Mouse (Mus musculus): ENCODE results near the gene Skida1. TPM values are rescaled to one million over a fixed set of nuclear protein-coding genes. Genes with fewer than 3 reads are reported as not detected.

The Skida1 gene
- polyA plus RNA-seq, 1 experiment from 2014 or later = 6.6 TPM

DNA sequence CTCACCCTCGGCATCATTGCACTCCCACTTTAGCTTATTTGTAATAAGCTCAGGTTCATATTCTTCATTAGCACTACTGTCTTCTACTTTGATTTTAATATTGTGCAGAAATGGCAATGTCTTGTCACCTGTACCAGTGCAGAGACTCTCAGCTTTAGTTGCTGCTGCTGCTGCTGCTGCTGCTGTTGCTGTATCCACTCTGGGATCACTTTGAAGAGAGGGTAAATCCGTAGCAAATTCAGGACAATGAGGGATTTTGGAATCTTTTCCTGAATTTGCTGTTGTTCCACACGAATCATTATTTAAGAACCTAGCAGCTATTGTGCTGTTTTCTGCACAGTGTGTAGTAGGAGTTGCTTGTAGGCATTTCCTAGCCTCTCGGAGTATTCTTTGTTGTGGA, 2.7 kb downstream of the Skida1 start:
- no peaks in the 10 kb centered on the region for H3K9me3 ChIP-seq
- no peaks in the 10 kb centered on the region for H3K27me3 ChIP-seq (replicated peaks)
- no peaks in the 10 kb centered on the region for H3K36me3 ChIP-seq
- peak overlapping the region; percentile 98 for H3K4me3 ChIP-seq
- 3% methylated on average over 4 of the region's 4 CpGs for WGBS
- H3K4me2 ChIP-seq = peak overlapping the region; percentile 93
- peak overlapping the region; percentile 100 for H3K9ac ChIP-seq
- peaks cover 57% of the 10 kb centered on the region for H3K4me1 ChIP-seq
- ATAC-seq (ENCODE audit: extremely low read depth, insufficient number of reproducible peaks, low FRiP score, low TSS enrichment) = no peak
- H3K27ac ChIP-seq (replicated peaks) = peak overlapping the region; percentile 100

DNA sequence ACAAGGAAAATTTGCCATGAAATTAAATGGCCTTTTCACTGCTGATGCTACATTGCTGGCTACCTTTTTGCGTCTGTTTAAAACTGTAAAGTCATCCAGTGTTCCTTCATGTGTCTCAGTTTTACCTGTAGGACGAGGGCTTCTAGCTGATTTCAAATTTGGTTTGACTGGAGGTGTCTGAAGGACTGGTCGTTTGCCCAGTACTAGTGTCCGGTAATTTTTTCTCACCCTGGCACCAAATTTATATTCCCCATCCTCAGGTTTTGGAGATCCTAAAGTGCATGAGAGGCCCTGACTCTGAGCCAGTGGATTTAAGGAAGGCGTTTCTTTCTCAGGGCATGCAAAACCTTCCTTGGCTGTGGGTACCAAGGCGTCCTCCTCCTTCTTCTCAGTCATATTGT, 3.1 kb downstream of the Skida1 start:
- H3K36me3 ChIP-seq = no peaks in the 10 kb centered on the region
- ATAC-seq (ENCODE audit: extremely low read depth, insufficient number of reproducible peaks, low FRiP score, low TSS enrichment) = no peak
- 15% methylated on average over 6 of the region's 6 CpGs for WGBS
- peak overlapping the region; percentile 100 for H3K27ac ChIP-seq (replicated peaks)
- peak overlapping the region; percentile 93 for H3K4me2 ChIP-seq
- H3K4me3 ChIP-seq = peak overlapping the region; percentile 98
- no peaks in the 10 kb centered on the region for H3K9me3 ChIP-seq
- peaks cover 57% of the 10 kb centered on the region for H3K4me1 ChIP-seq
- H3K27me3 ChIP-seq (replicated peaks) = no peaks in the 10 kb centered on the region
- peak overlapping the region; percentile 100 for H3K9ac ChIP-seq

DNA sequence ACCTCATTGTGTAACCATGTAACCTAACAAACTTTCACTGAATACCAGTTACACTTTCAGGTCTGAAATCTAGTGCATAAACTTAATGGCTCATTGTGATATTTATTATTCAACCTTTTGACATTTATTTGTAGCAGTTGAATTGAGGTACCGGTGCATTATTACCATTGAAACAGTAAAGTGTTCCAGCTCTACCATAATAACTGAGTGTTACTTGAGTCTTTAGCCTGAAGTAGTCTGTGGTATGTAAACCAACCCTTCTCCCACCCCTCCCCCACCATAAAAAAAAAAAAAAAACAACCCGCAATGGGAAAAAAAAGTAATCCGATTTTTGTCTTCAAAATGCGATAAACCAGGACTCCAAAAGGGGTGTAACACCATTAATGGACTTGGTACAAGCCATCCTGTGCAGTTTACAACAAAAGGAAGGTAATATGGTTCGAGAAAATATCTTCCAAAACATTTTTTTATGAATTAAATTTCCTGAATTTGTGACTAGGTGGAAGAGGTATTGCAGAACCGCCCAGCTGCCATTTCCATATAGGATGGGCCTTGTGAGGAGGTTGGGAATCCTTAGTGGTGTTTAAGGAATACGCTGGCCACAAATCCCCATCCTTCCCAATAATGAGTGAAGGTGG, 3.6 kb downstream of the Skida1 start:
- 18% methylated on average over 7 of the region's 7 CpGs for WGBS
- Histone ChIP-seq H3K9ac (peak overlapping the region; percentile 100), H3K4me2 (peak overlapping the region; percentile 93), H3K4me3 (peak overlapping the region; percentile 98), H3K27ac (replicated peaks) (peak overlapping the region; percentile 100), H3K36me3 (no peaks in the 10 kb centered on the region), H3K27me3 (replicated peaks) (no peaks in the 10 kb centered on the region), H3K4me1 (peaks cover 57% of the 10 kb centered on the region), H3K9me3 (no peaks in the 10 kb centered on the region)
- ATAC-seq (ENCODE audit: extremely low read depth, insufficient number of reproducible peaks, low FRiP score, low TSS enrichment) = no peak

DNA sequence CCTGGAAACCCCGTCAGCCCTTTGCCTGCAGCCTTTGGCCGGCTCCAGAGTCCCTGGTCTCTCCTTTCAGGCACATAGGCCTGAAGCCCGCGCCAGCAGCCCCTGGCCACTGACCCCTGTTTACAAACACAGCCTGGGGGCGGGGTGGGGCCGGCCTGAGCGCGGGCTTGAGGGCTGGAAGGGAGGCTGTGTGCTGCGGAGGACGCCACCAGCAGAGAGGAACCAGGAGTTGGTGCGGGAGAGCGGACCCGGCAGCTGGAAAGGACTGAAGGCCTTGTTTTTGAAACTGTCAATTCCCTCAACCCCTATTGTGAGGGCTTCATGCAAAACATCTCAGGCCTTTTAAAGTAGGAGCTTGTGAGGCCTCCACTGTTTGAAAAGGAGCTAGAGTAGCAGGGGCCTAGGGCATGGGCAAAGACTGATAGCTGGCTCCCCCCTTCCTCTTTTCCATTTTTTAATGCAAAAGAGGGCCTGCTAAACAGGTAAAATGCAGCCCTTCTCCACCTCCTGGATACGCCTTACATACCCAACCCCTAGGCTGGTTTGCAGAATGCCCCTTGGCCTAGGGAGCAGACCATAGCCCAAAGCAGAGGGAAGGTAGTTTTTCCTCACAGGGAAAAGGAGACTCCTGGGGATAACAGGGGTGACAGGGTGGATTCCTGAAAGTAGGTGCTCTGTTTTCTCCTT, 7.5 kb downstream of the Skida1 start:
- Histone ChIP-seq H3K36me3 (no peaks in the 10 kb centered on the region), H3K9ac (peak overlapping the region; percentile 87), H3K9me3 (no peaks in the 10 kb centered on the region), H3K27me3 (replicated peaks) (no peaks in the 10 kb centered on the region), H3K4me3 (peak overlapping the region; percentile 30), H3K27ac (replicated peaks) (peak overlapping the region; percentile 79), H3K4me2 (peak overlapping the region; percentile 93), H3K4me1 (peaks cover 77% of the 10 kb centered on the region)
- ATAC-seq (ENCODE audit: extremely low read depth, insufficient number of reproducible peaks, low FRiP score, low TSS enrichment) = no peak
- 18% methylated on average over 14 of the region's 14 CpGs for WGBS

DNA sequence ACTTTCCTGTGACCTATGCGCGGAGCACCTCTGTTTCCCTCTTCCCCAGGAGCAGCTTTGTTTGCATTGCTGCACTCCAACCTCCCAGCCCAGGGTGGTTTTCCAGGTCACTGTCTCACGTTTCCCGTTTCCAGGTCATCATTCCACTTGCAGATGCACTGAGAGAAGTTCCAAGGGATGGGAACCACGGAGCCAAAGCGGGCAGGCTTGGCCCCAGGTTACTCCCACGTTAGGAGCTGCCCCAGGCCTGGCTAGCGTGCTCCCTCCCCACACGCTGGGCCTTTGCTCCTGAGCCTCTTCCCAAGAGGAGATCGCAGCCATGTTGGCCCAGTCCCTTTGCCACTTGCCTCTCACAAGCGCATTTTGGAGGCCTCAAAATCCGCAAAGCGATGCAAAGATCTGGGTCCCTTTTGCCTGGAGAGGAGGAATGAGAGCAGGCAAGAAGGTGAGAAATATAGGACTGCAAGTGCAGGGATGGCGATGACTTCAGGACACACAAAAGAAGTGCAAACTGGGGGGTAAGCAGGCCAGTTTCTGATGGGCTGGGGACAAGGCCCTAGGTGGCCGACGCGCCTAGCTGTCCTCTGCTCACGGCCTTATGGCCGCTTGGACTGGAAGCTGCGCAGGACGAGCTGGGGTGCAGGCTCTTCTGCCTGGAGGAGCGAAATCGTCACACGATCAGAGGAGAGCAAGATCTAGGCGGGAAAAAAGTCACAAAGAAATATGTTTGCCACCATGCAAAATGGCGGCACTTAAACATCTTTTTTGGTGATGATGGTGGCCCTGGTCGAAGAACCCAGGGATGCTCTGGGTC, 8.3 kb downstream of the Skida1 start:
- no peak for ATAC-seq (ENCODE audit: extremely low read depth, insufficient number of reproducible peaks, low FRiP score, low TSS enrichment)

GRCm38 (mm10) chr2:18039566-18040290, 9.1 kb downstream of the Skida1 start:
- no peaks in the 10 kb centered on the region for H3K9me3 ChIP-seq
- peaks cover 75% of the 10 kb centered on the region for H3K4me1 ChIP-seq
- ATAC-seq (ENCODE audit: extremely low read depth, insufficient number of reproducible peaks, low FRiP score, low TSS enrichment) = no peak
- peak overlapping the region; percentile 63 for H3K27ac ChIP-seq (replicated peaks)
- peak overlapping the region; percentile 42 for H3K4me3 ChIP-seq
- H3K27me3 ChIP-seq (replicated peaks) = no peaks in the 10 kb centered on the region
- 9% methylated on average over 46 of the region's 46 CpGs for WGBS
- peak overlapping the region; percentile 87 for H3K9ac ChIP-seq
- H3K4me2 ChIP-seq = peak overlapping the region; percentile 93
- H3K36me3 ChIP-seq = no peaks in the 10 kb centered on the region

More for the DNA sequence above, 8.3 kb downstream of the Skida1 start:
- Histone ChIP-seq H3K4me3 (peak overlapping the region; percentile 30), H3K36me3 (no peaks in the 10 kb centered on the region), H3K27ac (replicated peaks) (peak overlapping the region; percentile 79), H3K4me1 (peaks cover 77% of the 10 kb centered on the region), H3K27me3 (replicated peaks) (no peaks in the 10 kb centered on the region), H3K4me2 (peak overlapping the region; percentile 93), H3K9ac (peak overlapping the region; percentile 87), H3K9me3 (no peaks in the 10 kb centered on the region)
- 38% methylated on average over 27 of the region's 27 CpGs for WGBS

- Histone ChIP-seq H3K27me3 (replicated peaks) (no peaks in the 10 kb centered on the region), H3K9ac (peak overlapping the region; percentile 87), H3K27ac (replicated peaks) (peak overlapping the region; percentile 63), H3K36me3 (no peaks in the 10 kb centered on the region), H3K4me3 (peak overlapping the region; percentile 42; the same call in 1 of the 2 replicates), H3K4me2 (peak overlapping the region; percentile 93), H3K9me3 (no peaks in the 10 kb centered on the region), H3K4me1 (peaks cover 67% of the 10 kb centered on the region)
- 54% methylated on average over 10 of the region's 10 CpGs for WGBS
- ATAC-seq (ENCODE audit: extremely low read depth, insufficient number of reproducible peaks, low FRiP score, low TSS enrichment) = no peak
Observed at GRCm38 (mm10) chr2:18038895-18039371, 9.9 kb downstream of the Skida1 start.

DNA sequence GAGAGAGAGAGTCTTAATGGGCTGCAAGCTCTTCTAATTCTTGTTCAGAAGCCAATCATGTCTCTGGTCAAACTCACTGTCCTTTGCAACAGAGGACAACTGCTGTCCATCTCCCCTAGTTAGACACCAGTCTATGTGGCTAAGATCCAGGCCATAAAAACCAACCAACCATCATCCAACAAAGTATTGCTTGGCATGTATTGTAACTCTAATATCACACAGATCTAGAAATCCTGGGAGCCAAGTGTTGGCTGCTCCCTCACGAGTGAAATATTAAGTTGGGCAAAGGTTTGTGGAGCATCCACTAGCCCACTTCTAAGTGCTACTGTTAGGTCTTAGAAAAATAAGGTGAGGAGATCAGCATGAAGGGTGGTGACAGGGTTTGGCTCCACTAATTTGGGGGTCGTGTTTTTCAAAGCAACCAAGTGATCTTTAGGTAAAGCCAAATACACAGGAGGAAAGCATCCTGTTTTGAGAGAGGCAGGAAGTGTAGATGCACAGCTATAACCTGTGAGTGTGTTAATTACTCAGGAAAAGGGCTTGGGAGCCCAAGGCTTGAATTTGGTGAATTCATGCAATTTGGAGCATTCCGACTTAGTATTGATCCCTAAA, 10.6 kb downstream of the Skida1 start:
- no peak for ATAC-seq (ENCODE audit: extremely low read depth, insufficient number of reproducible peaks, low FRiP score, low TSS enrichment)
- 49% methylated on average over 3 of the region's 3 CpGs for WGBS
- Histone ChIP-seq H3K27me3 (replicated peaks) (no peaks in the 10 kb centered on the region), H3K4me1 (peaks cover 68% of the 10 kb centered on the region), H3K4me3 (no peak overlapping the region), H3K36me3 (no peaks in the 10 kb centered on the region), H3K9ac (no peak overlapping the region), H3K4me2 (no peak overlapping the region), H3K9me3 (no peaks in the 10 kb centered on the region), H3K27ac (replicated peaks) (no peak overlapping the region)

DNA sequence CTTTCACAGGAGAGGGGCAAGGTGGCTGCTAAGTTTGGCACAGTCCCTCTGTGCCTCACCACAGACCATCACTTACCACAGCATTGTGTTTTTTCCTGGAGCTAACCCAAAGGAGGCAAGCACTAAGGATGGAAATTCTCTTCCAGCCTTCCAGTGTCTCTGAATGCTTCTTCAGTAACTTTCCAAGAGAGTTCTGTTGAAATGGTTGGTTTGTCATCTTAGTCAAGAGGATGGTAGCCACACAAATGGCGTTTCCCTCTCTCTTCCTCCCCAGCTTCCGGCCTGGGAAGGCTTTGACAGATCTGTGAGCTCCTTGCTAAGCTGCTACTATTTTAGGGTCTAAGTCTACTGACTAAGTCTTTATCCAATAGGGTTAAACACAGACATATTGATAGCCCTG, 11.4 kb downstream of the Skida1 start, which contains the start of gene A930004D18Rik:
TSS of gene A930004D18Rik (minus strand) at position 247 of the 400 bp plus-strand sequence.
- WGBS = 20% methylated on average over 2 of the region's 2 CpGs
- no peaks in the 10 kb centered on the region for H3K27me3 ChIP-seq (replicated peaks)
- H3K36me3 ChIP-seq = no peaks in the 10 kb centered on the region
- no peak for ATAC-seq (ENCODE audit: extremely low read depth, insufficient number of reproducible peaks, low FRiP score, low TSS enrichment)
- H3K4me1 ChIP-seq = peaks cover 68% of the 10 kb centered on the region
- no peak within 1 kb of the TSS for H3K27ac ChIP-seq (replicated peaks)
- no peaks in the 10 kb centered on the region for H3K9me3 ChIP-seq
- H3K9ac ChIP-seq = no peak within 1 kb of the TSS
- H3K4me3 ChIP-seq = no peak within 1 kb of the TSS
- no peak within 1 kb of the TSS for H3K4me2 ChIP-seq

DNA sequence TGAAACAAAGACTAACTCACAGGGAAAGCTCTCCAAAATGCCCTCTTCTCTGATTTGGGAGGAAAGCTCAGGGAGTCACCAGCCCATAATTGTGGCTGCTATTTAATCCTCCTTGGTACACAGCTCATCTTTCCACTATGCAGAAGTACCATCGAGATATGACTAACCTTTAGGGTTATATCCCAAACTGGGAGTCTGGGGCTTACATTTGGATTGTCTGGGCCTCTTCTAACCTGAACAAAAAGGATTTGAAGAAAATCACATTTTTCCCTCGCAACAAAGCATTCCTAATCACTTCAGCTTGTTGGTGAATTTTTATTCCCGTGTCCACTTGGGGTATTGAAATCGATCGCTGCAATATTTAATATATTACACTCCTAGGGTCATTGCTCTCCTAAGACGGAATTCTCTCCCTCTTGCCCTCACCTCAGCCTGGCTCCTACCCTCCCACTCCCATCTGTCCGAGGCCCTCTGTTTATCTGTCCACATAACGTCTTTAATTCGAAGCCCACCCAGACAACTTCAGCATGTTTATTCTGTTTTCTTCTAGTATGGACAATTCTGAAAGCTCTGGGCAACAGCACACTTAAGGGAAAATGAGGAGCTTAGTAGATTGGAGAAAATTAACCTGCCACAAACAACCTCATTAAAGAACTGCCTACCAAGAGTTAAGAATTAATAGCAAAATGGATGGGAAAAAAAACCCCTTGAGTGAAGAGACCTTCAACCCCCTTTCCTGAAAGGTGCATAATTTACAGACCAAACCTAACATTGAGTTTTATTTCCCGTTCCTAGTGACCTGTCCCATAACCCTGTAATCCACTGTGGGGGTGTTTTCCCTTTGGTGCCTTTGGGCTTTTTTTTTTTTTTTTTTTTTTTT, 14.2 kb downstream of the Skida1 start:
- Histone ChIP-seq H3K27me3 (replicated peaks) (no peaks in the 10 kb centered on the region), H3K27ac (replicated peaks) (no peak overlapping the region), H3K9ac (no peak overlapping the region), H3K9me3 (no peaks in the 10 kb centered on the region), H3K4me1 (peaks cover 58% of the 10 kb centered on the region), H3K4me3 (no peak overlapping the region), H3K4me2 (no peak overlapping the region), H3K36me3 (no peaks in the 10 kb centered on the region)
- WGBS = 80% methylated on average over 10 of the region's 10 CpGs
- no peak for ATAC-seq (ENCODE audit: extremely low read depth, insufficient number of reproducible peaks, low FRiP score, low TSS enrichment)
